Mouse (Mus musculus) neural tube, embryonic 15.5 days (tissue): Measurements from ENCODE around the gene Gm10134. TPM values are rescaled to one million over a fixed set of nuclear protein-coding genes. Genes with fewer than 3 reads are reported as not detected.

ENCODE experiments used
- ATAC-seq: fragments of 200-750 bp; cut with Nextera tagmentation; 2 replicates; pipeline ENCODE4 v1.8.0; 2017; ENCODE audit warnings: mild to moderate bottlenecking, moderate TSS enrichment, moderate library complexity; ENCODE audit not compliant: low FRiP score
- H3K27ac ChIP-seq: fragments of 300-500 bp; sonication (generic); replicated peaks from 2 replicates; pipeline ENCODE4 v1.5.1; 2015; ENCODE audit warnings: mild to moderate bottlenecking, inconsistent platforms
- H3K27me3 ChIP-seq: fragments of 300-500 bp; sonication (generic); replicated peaks from 2 replicates; pipeline ENCODE4 v1.6.1; 2015; ENCODE audit warnings: inconsistent platforms
- H3K36me3 ChIP-seq: fragments of 300-500 bp; sonication (generic); 2 replicates; pipeline ENCODE4 v1.6.1; 2015; ENCODE audit warnings: inconsistent platforms
- H3K4me1 ChIP-seq: fragments of 300-500 bp; sonication (generic); 2 replicates; pipeline ENCODE4 v1.6.1; 2015; ENCODE audit warnings: inconsistent platforms
- H3K4me2 ChIP-seq: fragments of 300-500 bp; sonication (generic); 2 replicates; pipeline ENCODE4 v1.6.1; 2015; ENCODE audit warnings: inconsistent platforms, mild to moderate bottlenecking, moderate library complexity
- H3K4me3 ChIP-seq: fragments of 300-500 bp; sonication (generic); replicated peaks from 2 replicates; pipeline ENCODE4 v1.5.1; 2015; ENCODE audit warnings: mild to moderate bottlenecking, inconsistent platforms
- H3K9ac ChIP-seq: fragments of 300-500 bp; sonication (generic); replicated peaks from 2 replicates; pipeline ENCODE4 v1.6.1; 2015; ENCODE audit warnings: mild to moderate bottlenecking, inconsistent platforms
- H3K9me3 ChIP-seq: fragments of 300-500 bp; sonication (generic); replicated peaks from 2 replicates; pipeline ENCODE4 v1.6.1; 2016; ENCODE audit warnings: inconsistent platforms
- WGBS: fragments of 180-500 bp; shearing (Covaris S2); methylation state at CpG from one replicate; pipeline ENCODE4 v1.1.7; 2015; ENCODE audit warnings: mixed read lengths; 5-methylcytosine and 5-hydroxymethylcytosine counted together
- polyA plus RNA-seq: library from polyadenylated mRNA; unstranded; fragments of >200 nt; fragmentation: Nextera tagmentation; extraction: Ambion mirVana; gene quantifications from 2 replicates; pipeline ENCODE4 v1.2.1, GENCODE M21; 2015

The Gm10134 gene
- polyA plus RNA-seq, 1 experiment from 2014 or later = 2.1 TPM

DNA sequence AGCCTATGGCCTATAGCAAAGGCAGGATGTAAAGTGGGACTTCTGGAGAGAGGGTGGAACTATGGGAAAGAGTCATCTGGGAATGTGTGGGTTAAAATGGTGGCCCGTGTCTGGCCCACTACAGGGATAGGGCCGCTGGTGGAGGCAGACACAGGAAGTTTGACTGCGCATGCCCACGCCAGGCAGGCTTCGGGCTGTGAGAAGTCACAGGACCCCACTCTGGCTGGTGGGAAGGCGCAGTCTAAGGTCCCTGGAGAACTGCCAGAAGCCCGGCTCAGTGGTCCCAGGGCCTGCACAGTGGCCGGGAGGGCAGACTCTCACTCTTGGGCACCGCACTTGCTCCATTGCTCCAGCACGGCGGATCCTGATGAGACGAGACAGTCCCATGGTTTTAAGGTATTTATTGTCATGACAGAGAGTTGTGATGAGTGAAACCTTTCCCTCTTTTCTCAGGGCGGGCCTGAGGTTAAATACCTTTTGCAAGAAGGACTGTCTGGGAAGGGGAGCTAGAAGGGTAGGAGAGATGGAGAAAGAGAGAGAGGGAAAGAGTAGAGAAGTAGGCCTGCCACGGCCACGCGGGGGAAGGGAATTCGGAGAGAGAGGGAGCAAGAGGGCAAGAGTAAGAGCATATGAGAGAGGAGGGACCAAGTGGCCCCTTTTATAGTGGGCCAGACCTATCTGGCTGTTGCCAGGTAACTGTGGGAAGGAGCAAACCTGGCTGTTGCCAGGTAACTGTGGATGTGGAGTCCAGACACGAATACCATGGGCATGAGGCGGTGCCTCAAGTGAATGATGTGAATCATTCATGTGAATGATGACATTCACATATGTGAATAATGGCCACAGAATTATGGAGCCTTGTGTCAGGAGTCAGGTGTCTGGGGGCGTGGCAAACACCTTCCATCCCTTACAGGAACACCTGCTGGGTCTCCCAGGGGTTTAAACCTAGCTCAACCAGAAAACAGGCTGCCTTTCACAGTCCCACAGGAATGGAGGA, 26.4 kb upstream of the Gm10134 start:
- H3K4me2 ChIP-seq = no peak overlapping the region; the same call in 1 of the 2 replicates
- H3K27me3 ChIP-seq = no peaks in the 10 kb centered on the region
- no peak overlapping the region for H3K27ac ChIP-seq
- no peaks in the 10 kb centered on the region for H3K4me1 ChIP-seq
- H3K36me3 ChIP-seq = no peaks in the 10 kb centered on the region
- 83% methylated on average over 20 of the region's 20 CpGs for WGBS
- H3K4me3 ChIP-seq = no peak overlapping the region
- ATAC-seq = no peak
- H3K9ac ChIP-seq = no peak overlapping the region
- no peaks in the 10 kb centered on the region for H3K9me3 ChIP-seq

- H3K27me3 ChIP-seq = no peaks in the 10 kb centered on the region
- H3K4me2 ChIP-seq = no peak overlapping the region
- no peaks in the 10 kb centered on the region for H3K9me3 ChIP-seq
- 85% methylated on average over 2 of the region's 2 CpGs for WGBS
- no peaks in the 10 kb centered on the region for H3K36me3 ChIP-seq
- no peak for ATAC-seq
- no peak overlapping the region for H3K9ac ChIP-seq
- H3K4me1 ChIP-seq = no peaks in the 10 kb centered on the region
- no peak overlapping the region for H3K4me3 ChIP-seq
- H3K27ac ChIP-seq = no peak overlapping the region
Observed at GRCm38 (mm10) chr2:28483861-28484260, 22.0 kb upstream of the Gm10134 start.

DNA sequence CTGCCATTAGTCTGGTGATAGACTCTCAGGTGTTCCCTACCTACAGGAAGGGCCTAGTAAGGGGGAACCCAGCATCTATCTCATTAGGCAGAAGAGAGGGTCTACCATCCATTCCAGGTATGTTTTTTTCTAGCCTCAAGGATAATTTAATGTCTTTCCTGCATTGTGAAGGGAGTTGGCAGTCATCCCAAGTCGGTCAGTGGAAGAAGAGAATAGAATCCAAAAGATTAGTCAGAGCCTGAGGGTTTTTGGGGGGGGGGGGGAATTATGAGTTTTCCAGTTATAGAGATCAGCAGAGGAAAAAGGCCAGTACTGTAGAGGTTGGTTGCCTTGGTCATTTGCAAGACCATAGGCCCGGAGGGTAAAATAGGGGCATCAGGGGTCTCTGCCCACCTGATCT, 11.4 kb upstream of the Gm10134 start:
- Histone ChIP-seq H3K9me3 (no peaks in the 10 kb centered on the region), H3K36me3 (no peaks in the 10 kb centered on the region), H3K27ac (no peak overlapping the region), H3K4me3 (no peak overlapping the region), H3K4me2 (no peak overlapping the region), H3K9ac (no peak overlapping the region), H3K27me3 (no peaks in the 10 kb centered on the region), H3K4me1 (no peaks in the 10 kb centered on the region)
- WGBS = 95% methylated on average over 2 of the region's 2 CpGs
- no peak for ATAC-seq

DNA sequence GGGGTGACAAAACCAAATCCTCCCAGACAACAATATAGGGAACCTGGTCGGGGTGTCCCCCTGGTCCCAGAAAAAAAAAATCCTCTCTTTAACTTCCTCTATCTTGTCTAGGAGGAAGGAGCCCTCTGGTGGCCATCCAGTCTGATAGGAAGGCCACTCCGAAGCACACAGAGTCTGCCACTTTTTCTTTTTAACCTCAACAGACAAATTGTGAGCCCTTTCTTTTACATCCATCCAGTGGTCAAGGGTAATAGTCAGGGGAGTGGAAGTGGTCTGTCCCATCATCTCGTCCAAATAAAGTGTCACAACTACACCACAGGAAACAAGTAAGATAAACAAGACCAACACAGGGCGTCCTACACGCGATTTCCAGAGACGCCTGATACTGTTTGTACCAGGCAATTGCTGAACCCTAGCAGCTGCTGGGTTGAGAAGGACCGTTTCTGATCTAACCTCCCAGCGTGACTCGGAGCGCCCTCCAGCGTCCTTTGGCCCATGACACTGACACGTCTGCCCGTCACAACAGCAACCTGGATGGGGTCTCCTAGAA, 10.6 kb upstream of the Gm10134 start:
- 89% methylated on average over 14 of the region's 14 CpGs for WGBS
- ATAC-seq = no peak
- Histone ChIP-seq H3K4me1 (no peaks in the 10 kb centered on the region), H3K27me3 (no peaks in the 10 kb centered on the region), H3K4me3 (no peak overlapping the region), H3K36me3 (no peaks in the 10 kb centered on the region), H3K4me2 (no peak overlapping the region; the same call in 1 of the 2 replicates), H3K9ac (no peak overlapping the region), H3K27ac (0 out of 2 replicates have a peak overlapping the region, but pooled peaks have one; percentile 3), H3K9me3 (no peaks in the 10 kb centered on the region)

GRCm38 (mm10) chr2:28495801-28496595, 9.9 kb upstream of the Gm10134 start:
- H3K4me2 ChIP-seq = no peak overlapping the region; the same call in 1 of the 2 replicates
- no peaks in the 10 kb centered on the region for H3K27me3 ChIP-seq
- H3K9me3 ChIP-seq = no peaks in the 10 kb centered on the region
- no peak overlapping the region for H3K9ac ChIP-seq
- no peak overlapping the region for H3K4me3 ChIP-seq
- 0 out of 2 replicates have a peak overlapping the region, but pooled peaks have one; percentile 3 for H3K27ac ChIP-seq
- H3K36me3 ChIP-seq = no peaks in the 10 kb centered on the region
- ATAC-seq = no peak
- H3K4me1 ChIP-seq = no peaks in the 10 kb centered on the region
- 85% methylated on average over 16 of the region's 16 CpGs for WGBS

- no peak for ATAC-seq
Observed at GRCm38 (mm10) chr2:28496671-28497070, 9.2 kb upstream of the Gm10134 start, which contains the start of gene Gbgt1. Gbgt1 (plus strand) TSS chr2:28496891.

DNA sequence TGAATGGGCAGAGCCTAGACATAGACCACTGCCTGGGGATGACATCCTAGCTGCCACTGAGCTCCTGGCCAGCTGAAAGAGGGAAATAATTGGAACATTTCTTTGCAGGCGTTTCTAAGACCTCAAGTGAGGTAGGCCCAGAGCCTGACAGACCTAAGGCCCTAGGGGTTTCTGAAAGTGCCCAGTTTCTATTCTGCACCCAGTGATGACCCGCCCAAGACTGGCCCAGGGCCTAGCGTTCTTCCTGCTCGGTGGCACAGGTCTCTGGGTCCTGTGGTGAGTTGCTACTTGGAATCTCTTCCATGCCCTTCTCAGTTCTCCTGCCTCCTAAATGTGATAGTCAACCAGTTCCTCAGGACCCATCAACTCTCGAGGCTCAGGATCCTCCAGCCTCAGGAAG, 8.3 kb upstream of the Gm10134 start:
- Histone ChIP-seq H3K36me3 (no peaks in the 10 kb centered on the region), H3K9ac (no peak overlapping the region), H3K9me3 (no peaks in the 10 kb centered on the region), H3K27me3 (no peaks in the 10 kb centered on the region), H3K27ac (no peak overlapping the region), H3K4me1 (no peaks in the 10 kb centered on the region), H3K4me3 (no peak overlapping the region), H3K4me2 (peak overlapping the region; percentile 22; the same call in 1 of the 2 replicates)
- WGBS = 77% methylated on average over 5 of the region's 5 CpGs
- no peak for ATAC-seq

More at GRCm38 (mm10) chr2:28496671-28497070, 9.2 kb upstream of the Gm10134 start, which contains the start of gene Gbgt1:
- Histone ChIP-seq H3K27ac (no peak within 1 kb of the TSS), H3K4me2 (peak within 1 kb of the TSS; percentile 22), H3K4me1 (no peaks in the 10 kb centered on the region), H3K9me3 (no peaks in the 10 kb centered on the region), H3K9ac (no peak within 1 kb of the TSS), H3K36me3 (no peaks in the 10 kb centered on the region), H3K4me3 (no peak within 1 kb of the TSS), H3K27me3 (no peaks in the 10 kb centered on the region)
- WGBS = 79% methylated on average over 5 of the region's 5 CpGs

- no peak overlapping the region for H3K9ac ChIP-seq
- 83% methylated on average over 4 of the region's 4 CpGs for WGBS
- H3K27ac ChIP-seq = no peak overlapping the region
- no peak overlapping the region for H3K4me2 ChIP-seq
- no peaks in the 10 kb centered on the region for H3K27me3 ChIP-seq
- no peak for ATAC-seq
- H3K4me1 ChIP-seq = no peaks in the 10 kb centered on the region
- no peaks in the 10 kb centered on the region for H3K9me3 ChIP-seq
- H3K4me3 ChIP-seq = no peak overlapping the region
- H3K36me3 ChIP-seq = no peaks in the 10 kb centered on the region
Observed at GRCm38 (mm10) chr2:28498431-28498830, 7.5 kb upstream of the Gm10134 start.

- H3K36me3 ChIP-seq = no peaks in the 10 kb centered on the region
- no peaks in the 10 kb centered on the region for H3K27me3 ChIP-seq
- H3K27ac ChIP-seq = no peak overlapping the region
- no peak overlapping the region for H3K4me3 ChIP-seq
- no peak for ATAC-seq
- H3K9ac ChIP-seq = no peak overlapping the region
- 86% methylated on average over 10 of the region's 10 CpGs for WGBS
- no peaks in the 10 kb centered on the region for H3K4me1 ChIP-seq
- no peak overlapping the region for H3K4me2 ChIP-seq
- H3K9me3 ChIP-seq = no peaks in the 10 kb centered on the region
Observed at GRCm38 (mm10) chr2:28502987-28503386, 2.9 kb upstream of the Gm10134 start.

DNA sequence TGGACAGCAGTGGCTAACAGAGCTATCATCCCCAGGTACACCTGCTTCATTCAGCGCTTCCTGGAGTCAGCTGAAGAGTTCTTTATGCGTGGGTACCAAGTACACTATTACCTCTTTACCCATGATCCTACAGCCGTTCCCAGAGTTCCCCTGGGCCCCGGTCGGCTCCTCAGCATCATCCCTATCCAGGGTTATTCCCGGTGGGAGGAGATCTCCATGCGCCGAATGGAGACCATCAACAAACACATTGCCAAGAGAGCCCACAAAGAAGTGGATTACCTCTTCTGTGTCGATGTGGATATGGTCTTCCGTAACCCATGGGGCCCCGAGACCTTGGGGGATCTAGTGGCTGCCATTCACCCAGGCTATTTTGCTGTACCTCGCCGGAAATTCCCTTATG, 1.2 kb upstream of the Gm10134 start:
- Histone ChIP-seq H3K4me1 (no peaks in the 10 kb centered on the region), H3K4me2 (no peak overlapping the region), H3K9me3 (no peaks in the 10 kb centered on the region), H3K27ac (no peak overlapping the region), H3K27me3 (no peaks in the 10 kb centered on the region), H3K4me3 (no peak overlapping the region), H3K36me3 (no peaks in the 10 kb centered on the region), H3K9ac (no peak overlapping the region)
- WGBS = 92% methylated on average over 13 of the region's 13 CpGs
- no peak for ATAC-seq

- 82% methylated on average over 6 of the region's 6 CpGs for WGBS
- no peak overlapping the region for H3K4me2 ChIP-seq
- H3K4me1 ChIP-seq = no peaks in the 10 kb centered on the region
- H3K9ac ChIP-seq = no peak overlapping the region
- no peak overlapping the region for H3K27ac ChIP-seq
- no peaks in the 10 kb centered on the region for H3K9me3 ChIP-seq
- no peaks in the 10 kb centered on the region for H3K27me3 ChIP-seq
- no peak for ATAC-seq
- no peak overlapping the region for H3K4me3 ChIP-seq
- H3K36me3 ChIP-seq = no peaks in the 10 kb centered on the region
Observed at GRCm38 (mm10) chr2:28506291-28506690, 396 bp downstream of the Gm10134 start.
